Mouse (Mus musculus) lung, embryonic 14.5 days (tissue): ENCODE results near the gene Ppp2r3a. TPM values are rescaled to one million over a fixed set of nuclear protein-coding genes. Genes with fewer than 3 reads are reported as not detected.

Experiments used
- ATAC-seq: fragments of 200-750 bp; cut with Nextera tagmentation; 2 replicates; pipeline ENCODE4 v1.8.0; 2017; ENCODE audit warnings: mild to moderate bottlenecking, moderate TSS enrichment, moderate library complexity; ENCODE audit not compliant: insufficient read depth
- DNase-seq: peaks from one replicate; pipeline ENCODE4 v3.0.0-alpha.2; 2015
- H3K27ac ChIP-seq: fragments of 300-500 bp; sonication (generic); 2 replicates; pipeline ENCODE4 v1.5.1; 2014; ENCODE audit warnings: low read depth, mild to moderate bottlenecking, moderate library complexity
- H3K27me3 ChIP-seq: fragments of 300-500 bp; sonication (generic); 2 replicates; pipeline ENCODE4 v1.6.1; 2014; ENCODE audit warnings: low read length, control low read depth; ENCODE audit not compliant: insufficient read depth
- H3K36me3 ChIP-seq: fragments of 300-500 bp; sonication (generic); 2 replicates; pipeline ENCODE4 v1.6.1; 2014; ENCODE audit warnings: control low read depth; ENCODE audit not compliant: insufficient read depth
- H3K4me1 ChIP-seq: fragments of 300-500 bp; sonication (generic); 2 replicates; pipeline ENCODE4 v1.6.1; 2014; ENCODE audit warnings: antibody characterized with exemption, control low read depth; ENCODE audit not compliant: insufficient read depth
- H3K4me2 ChIP-seq: fragments of 300-500 bp; sonication (generic); 2 replicates; pipeline ENCODE4 v1.6.1; 2014; ENCODE audit warnings: mild to moderate bottlenecking
- H3K4me3 ChIP-seq: fragments of 300-500 bp; sonication (generic); 2 replicates; pipeline ENCODE4 v1.5.1; 2014; ENCODE audit warnings: low read depth, low read length
- H3K9ac ChIP-seq: fragments of 300-500 bp; sonication (generic); 2 replicates; pipeline ENCODE4 v1.6.1; 2014
- H3K9me3 ChIP-seq: fragments of 300-500 bp; sonication (generic); 2 replicates; pipeline ENCODE4 v1.6.1; 2016; ENCODE audit warnings: low read depth, low read length, control low read depth
- CTCF ChIP-seq: IDR thresholded peaks from 2 replicates; pipeline ENCODE4 v1.5.1; 2016; ENCODE audit warnings: antibody characterized with exemption, low read depth
- WGBS: fragments of 180-500 bp; shearing (Covaris S2); extraction: QIAGEN DNeasy Blood & Tissue Kit; methylation state at CpG from one replicate; pipeline ENCODE4 v1.1.7; 2014; 5-methylcytosine and 5-hydroxymethylcytosine counted together
- polyA plus RNA-seq: library from polyadenylated mRNA; unstranded; fragments of >200 nt; fragmentation: Nextera tagmentation; extraction: Ambion mirVana; gene quantifications from 2 replicates; pipeline ENCODE4 v1.2.1, GENCODE M21; 2014

Ppp2r3a gene
- 14.2 and 14.4 TPM in 2 replicates for polyA plus RNA-seq

GRCm38 (mm10) chr9:101251644-101252337 is at the start of gene Ppp2r3a:
Gene Ppp2r3a (minus strand): TSS chr9:101251795.
- DNase-seq (peak; percentile 96), ATAC-seq (peak; percentile 94)
- Histone ChIP-seq H3K4me2 (peak within 1 kb of the TSS; percentile 67), H3K36me3 (no peaks in the 10 kb centered on the region), H3K4me3 (peak within 1 kb of the TSS; percentile 76), H3K9ac (peak within 1 kb of the TSS; percentile 84), H3K9me3 (no peaks in the 10 kb centered on the region), H3K27me3 (no peaks in the 10 kb centered on the region), H3K27ac (peak within 1 kb of the TSS; percentile 97), H3K4me1 (peaks cover 11% of the 10 kb centered on the region; the same call in 1 of the 2 replicates)
- TF ChIP-seq CTCF, result no peak
- under 1% methylated on average over 41 of the region's 50 CpGs for WGBS

- Histone ChIP-seq H3K27ac (no peak overlapping the region), H3K27me3 (no peaks in the 10 kb centered on the region)
- ATAC-seq, result no peak
Measured at GRCm38 (mm10) chr9:101300441-101300935, 48.9 kb upstream of the Ppp2r3a start.

DNA sequence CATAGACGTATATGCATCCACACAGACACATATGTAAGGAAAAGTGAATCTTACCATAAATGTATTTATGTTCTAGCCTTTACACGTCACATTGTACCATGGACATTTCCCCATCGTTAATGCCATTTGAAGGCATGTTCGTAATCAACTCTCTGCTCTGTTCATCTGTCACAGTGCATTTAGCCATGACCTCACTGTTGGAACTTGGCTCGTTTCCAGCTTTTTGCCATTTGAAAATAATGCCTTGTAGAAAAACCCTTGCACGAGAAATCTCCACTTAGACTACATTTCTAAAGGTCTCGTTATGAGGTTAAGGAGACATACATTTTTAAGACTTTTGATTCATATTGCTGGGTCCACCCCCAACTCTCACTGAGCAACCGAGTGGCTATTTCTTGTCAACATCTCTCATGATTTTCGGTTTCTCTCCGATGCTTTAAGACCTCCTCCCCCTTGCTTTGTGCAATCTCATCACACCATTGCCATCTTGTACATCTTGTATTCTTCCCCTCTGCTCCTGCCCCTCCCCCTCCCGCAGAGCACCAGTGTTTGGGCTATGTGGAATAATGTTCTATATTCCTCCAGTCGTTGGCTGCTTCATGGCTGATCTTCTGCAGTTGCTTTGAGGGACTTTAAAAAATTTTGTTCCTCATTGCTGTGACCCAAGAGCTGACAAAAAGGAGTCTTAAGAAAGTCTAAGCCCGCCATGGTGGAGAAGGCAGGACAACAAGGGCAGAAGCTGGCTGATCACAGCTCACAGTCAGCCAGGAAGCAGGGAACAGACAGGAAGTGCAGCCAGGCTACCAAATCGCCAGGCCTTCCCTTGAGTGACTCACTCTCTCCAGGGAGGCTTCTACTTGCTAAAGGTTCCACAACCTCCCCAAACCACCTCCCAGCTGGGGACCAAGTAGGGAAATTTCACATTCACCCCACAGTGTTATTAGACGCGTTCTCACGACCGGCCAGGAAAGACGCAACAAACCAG is 40.4 kb upstream of the Ppp2r3a start:
- H3K9ac ChIP-seq, result no peak overlapping the region
- H3K4me1 ChIP-seq, result no peaks in the 10 kb centered on the region
- no peaks in the 10 kb centered on the region for H3K9me3 ChIP-seq
- peak; percentile 80 for DNase-seq
- no peak for ATAC-seq
- H3K4me2 ChIP-seq, result no peak overlapping the region
- no peaks in the 10 kb centered on the region for H3K36me3 ChIP-seq
- no peak overlapping the region for H3K27ac ChIP-seq
- no peaks in the 10 kb centered on the region for H3K27me3 ChIP-seq
- WGBS, result 64% methylated on average over 19 of the region's 19 CpGs
- no peak overlapping the region for H3K4me3 ChIP-seq
- TF ChIP-seq CTCF, result no peak

More at GRCm38 (mm10) chr9:101300441-101300935, 48.9 kb upstream of the Ppp2r3a start:
- no peaks in the 10 kb centered on the region for H3K36me3 ChIP-seq
- H3K9me3 ChIP-seq, result no peaks in the 10 kb centered on the region
- 77% methylated on average over 4 of the region's 4 CpGs for WGBS
- H3K4me2 ChIP-seq, result no peak overlapping the region
- no peak for DNase-seq
- H3K9ac ChIP-seq, result no peak overlapping the region
- H3K4me3 ChIP-seq, result no peak overlapping the region
- no peak for TF ChIP-seq CTCF
- no peaks in the 10 kb centered on the region for H3K4me1 ChIP-seq

DNA sequence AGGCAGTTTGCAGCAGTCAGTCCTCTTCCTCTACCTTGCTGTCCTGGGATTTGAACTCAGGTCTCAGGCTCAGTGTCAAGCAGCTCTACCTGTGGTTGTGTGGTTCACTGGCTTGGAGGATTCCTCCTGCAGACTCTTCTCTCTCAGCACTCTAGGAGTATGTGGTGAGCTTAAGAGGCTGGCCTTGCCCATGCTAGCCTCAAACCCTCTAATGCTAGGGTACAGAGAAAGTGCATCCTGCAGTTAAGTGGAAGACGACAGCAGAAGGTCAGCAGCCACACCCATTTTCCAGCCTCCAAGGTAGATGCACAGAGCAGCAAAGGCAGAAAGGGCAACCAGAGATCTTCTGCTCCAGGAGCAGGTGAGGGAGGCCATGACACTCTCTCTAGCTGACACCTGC is 39.3 kb upstream of the Ppp2r3a start:
- DNase-seq (no peak), ATAC-seq (no peak)
- Histone ChIP-seq H3K36me3 (no peaks in the 10 kb centered on the region), H3K4me2 (no peak overlapping the region), H3K4me1 (no peaks in the 10 kb centered on the region), H3K27me3 (no peaks in the 10 kb centered on the region), H3K9me3 (no peaks in the 10 kb centered on the region), H3K9ac (no peak overlapping the region), H3K4me3 (no peak overlapping the region), H3K27ac (no peak overlapping the region)
- no peak for TF ChIP-seq CTCF
- WGBS, result 64% methylated on average over 1 of the region's 1 CpGs

DNA sequence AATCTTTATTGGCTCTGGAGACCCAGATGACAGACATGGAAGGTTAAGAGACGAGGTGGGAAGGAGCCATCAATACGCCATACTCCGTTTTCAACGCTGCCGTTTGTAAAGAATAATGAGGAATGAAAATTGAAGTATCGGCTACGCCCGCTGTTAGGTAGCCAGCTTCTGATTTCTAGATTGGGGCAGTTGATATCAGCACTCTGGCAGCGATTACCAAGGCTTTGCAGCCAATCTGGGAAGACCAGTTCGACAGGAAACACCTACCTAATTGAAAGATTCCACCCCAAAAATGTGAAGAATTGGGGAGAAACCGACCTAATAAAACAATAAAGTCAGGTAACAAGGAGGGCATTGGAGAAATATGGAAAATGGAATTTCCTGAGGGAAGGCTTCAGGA is 38.2 kb upstream of the Ppp2r3a start:
- Histone ChIP-seq H3K9me3 (no peaks in the 10 kb centered on the region), H3K4me1 (no peaks in the 10 kb centered on the region), H3K27ac (no peak overlapping the region), H3K27me3 (no peaks in the 10 kb centered on the region), H3K4me2 (no peak overlapping the region), H3K36me3 (no peaks in the 10 kb centered on the region), H3K4me3 (no peak overlapping the region), H3K9ac (no peak overlapping the region)
- WGBS, result 68% methylated on average over 11 of the region's 11 CpGs
- ATAC-seq, result no peak
- peak; percentile 33 for DNase-seq
- no peak for TF ChIP-seq CTCF

- Histone ChIP-seq H3K4me2 (no peak overlapping the region), H3K27me3 (no peaks in the 10 kb centered on the region), H3K27ac (no peak overlapping the region), H3K4me3 (no peak overlapping the region), H3K36me3 (no peaks in the 10 kb centered on the region), H3K4me1 (no peaks in the 10 kb centered on the region), H3K9ac (no peak overlapping the region), H3K9me3 (no peaks in the 10 kb centered on the region)
- TF ChIP-seq CTCF, result no peak
- WGBS, result 88% methylated on average over 14 of the region's 14 CpGs
- DNase-seq, result no peak
- no peak for ATAC-seq
Measured at GRCm38 (mm10) chr9:101288901-101289647, 37.5 kb upstream of the Ppp2r3a start.
